Mouse (Mus musculus): ENCODE data around the gene Lama4. TPM values are rescaled to one million over a fixed set of nuclear protein-coding genes. Genes with fewer than 3 reads are reported as not detected.

The Lama4 gene
- polyA plus RNA-seq, 1 experiment = 13.9 TPM

DNA sequence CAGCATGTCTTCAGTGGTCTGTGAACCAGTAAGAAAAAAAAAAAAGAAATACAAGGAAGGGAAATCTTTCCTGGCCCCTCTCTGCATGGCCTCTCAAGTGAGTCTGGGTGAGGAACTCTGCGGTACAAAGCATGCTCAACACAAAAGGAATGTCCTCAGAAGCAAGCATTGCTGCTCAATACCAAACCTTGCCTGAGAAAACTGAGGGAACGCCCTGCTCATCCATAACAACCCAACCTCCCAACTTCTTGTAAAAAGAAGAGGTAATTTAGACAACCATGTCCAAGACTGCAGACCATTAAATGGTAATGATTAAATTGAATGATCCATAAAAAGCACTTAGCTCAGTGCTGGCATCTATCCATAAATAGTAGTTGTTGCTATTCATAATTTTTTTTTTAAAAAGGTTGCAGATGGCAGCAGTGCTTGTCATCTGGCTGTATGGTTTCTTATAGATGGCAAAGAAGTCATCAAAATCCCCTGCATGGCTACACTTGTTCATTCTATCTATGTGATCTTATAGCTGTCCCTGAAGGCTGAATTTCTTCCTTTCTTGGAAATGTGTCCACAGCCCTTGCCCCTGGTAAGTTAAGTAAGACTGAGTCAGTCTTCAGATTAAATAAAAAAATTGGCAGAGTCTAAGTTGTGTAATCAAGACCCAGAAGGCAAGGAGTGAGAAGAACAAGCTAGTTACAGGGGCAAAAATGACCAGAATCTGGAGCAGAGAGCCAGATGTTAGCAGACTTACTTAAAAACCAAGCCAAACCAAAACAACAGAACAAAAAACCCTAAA is 28.5 kb downstream of the Lama4 start:
- 36% methylated on average over 2 of the region's 2 CpGs for WGBS
- DNase-seq (ENCODE audit: low read depth, low spot score) = no peak

DNA sequence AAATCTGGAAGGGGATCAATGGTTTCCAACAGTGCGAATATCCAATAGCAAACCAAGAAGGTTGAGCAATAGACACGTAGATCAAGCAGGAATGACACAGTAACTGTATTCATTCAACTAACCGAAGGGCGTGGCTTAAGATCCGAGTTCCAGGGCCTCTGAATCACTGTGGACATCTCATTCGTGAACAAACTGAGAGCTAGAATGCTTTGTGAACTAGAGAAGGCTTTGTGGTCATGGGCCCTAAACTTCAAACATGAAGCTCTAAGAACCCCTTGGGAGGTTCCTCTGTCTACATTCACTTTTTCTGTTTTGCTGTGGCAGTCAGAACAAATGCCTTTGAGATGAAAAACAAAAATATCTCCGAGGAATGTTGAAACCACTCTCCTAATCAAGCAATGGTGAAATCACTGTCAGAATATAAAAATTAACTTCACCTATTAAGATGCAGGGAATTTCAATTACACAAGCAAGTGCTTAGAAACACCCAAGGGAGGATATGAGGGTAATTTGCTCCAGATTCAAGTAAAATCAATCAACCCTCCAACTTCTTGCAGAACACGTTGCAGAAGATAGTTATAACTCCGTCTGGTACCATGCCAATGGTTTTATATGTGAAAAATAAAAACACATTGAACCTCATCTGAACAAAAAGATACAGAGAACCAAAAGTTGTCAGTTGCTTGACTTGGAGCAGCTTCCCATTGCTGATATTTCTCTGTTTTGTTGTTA is 29.6 kb downstream of the Lama4 start:
- WGBS = 63% methylated on average over 9 of the region's 9 CpGs
- DNase-seq (ENCODE audit: low read depth, low spot score) = no peak

DNA sequence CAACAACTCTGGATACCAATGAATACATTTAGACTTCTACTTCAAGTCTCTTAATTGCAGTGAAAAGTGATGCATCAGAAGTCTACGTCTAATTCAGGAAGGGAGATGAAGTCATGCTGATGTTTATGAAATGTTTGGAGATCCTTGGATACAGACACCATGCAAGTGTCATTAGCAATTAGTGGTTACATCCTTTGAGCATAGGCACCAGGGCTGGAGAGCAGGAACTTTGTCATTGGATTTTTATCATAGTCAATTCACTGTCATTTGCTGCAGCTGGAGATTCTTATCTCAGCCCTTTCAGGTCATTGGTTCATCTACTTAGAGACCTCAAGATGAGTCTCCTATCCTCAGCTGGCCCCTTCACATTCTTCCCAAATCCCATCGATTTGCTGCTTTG is 30.6 kb downstream of the Lama4 start:
- DNase-seq (ENCODE audit: low read depth, low spot score) = no peak
- 50% methylated on average over 2 of the region's 2 CpGs for WGBS

DNA sequence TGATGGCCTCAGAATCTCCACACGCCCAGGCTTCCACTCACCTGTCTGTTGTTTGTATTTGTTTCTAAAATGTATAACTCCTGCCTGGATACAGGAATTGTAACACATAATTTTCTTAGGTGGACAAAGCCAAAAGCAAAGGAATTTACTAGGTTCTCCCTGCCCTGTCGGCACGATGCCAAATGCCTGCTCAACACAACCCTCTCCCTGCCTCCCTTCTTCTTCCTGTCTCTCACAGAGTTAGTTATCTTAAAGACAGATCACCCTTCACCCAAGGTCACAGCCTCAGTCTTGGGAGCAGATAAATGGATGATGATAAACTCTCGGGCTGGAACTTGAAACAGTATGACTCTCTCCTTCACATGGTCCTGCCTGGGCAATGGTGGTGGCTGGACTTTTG is 35.6 kb downstream of the Lama4 start:
- DNase-seq (ENCODE audit: low read depth, low spot score) = no peak
- WGBS = 67% methylated on average over 4 of the region's 4 CpGs

DNA sequence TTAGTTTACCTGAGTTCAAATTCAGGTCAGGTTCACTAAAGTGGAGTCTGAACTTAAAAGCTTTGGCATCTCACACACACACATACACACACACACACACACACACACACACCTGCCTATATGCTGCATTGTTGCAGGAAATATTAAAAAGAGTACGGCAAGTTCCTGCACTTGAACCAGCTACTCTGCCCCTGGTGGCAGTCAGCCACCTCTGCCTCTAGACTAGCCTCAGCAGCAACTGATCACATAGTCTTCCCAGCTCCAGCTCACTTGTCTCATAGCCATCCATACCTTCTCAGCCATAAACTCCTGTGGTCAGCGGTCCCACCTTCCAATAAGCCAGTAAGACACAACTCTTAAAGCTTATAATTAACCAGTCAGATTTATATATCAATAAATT is 37.2 kb downstream of the Lama4 start:
- 64% methylated on average over 2 of the region's 2 CpGs for WGBS
- no peak for DNase-seq (ENCODE audit: low read depth, low spot score)

DNA sequence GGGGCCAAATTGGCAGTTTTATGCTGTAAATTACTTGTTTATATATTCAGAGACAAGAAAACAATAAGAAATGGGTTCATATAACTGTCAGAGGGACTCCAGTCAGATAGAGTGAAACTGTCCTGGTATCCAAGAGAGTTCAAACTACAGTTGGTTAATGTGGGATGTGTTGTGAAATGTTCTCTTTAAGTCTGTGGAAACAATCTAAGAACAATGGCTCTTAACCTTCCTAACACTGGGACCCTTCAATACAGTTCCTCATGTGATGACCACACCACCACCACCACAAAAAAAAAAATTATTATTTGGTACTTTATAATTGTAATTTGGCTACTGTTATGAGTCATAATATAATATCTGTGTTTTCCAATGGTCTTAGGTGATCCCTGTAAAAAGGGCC is 38.2 kb downstream of the Lama4 start:
- no peak for DNase-seq (ENCODE audit: low read depth, low spot score)

DNA sequence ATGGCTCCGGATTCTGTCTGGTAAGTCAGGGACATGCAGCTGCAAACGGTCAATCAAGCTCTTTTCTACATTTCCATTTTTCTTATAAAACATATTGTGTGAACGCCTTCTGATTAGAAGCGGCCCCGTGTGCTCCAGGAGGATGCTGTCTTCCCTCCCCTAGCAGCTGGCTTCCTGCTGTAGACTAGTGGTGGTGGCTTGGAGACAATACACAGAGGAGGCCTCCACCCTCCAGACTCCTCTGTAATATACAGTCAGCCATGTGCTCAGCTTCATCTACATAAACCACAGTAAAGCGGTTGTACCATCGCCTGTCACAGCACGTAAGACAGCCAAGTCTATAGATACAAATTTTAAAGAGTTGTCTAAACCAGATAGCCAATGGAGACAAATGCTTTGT is 40.2 kb downstream of the Lama4 start:
- 77% methylated on average over 8 of the region's 8 CpGs for WGBS
- no peak for DNase-seq (ENCODE audit: low read depth, low spot score)

DNA sequence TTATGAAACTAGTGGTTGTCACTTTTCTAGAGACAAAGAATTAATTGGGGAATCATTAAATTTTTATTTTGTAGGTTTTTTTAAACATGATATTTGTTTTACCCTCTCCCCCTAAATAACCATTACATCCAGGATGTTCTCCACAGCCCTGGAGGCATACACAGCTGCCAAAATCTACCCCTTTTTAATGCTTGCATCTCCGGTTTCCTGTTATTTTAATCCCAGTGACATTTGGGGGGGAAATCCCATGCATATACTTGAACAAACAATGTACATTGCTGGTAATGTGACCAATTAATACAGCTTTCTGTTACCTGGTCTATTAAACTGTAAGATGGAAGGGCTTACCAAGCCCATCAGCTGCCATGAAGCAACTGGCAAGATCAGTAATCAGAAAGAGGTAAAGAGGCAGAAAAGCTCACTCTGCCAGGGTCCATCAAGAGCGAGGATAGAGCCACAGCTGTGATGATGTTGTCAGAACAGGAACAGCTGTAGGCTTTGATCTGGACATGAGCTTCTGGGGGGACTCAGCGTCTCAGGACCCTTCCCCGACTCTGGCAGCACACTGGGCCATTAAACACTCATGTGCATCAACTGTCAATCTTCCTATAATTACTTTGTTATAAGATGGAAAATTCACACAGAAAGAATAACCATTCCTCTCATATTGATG is 41.3 kb downstream of the Lama4 start:
- no peak for DNase-seq (ENCODE audit: low read depth, low spot score)
- WGBS = 76% methylated on average over 4 of the region's 4 CpGs

DNA sequence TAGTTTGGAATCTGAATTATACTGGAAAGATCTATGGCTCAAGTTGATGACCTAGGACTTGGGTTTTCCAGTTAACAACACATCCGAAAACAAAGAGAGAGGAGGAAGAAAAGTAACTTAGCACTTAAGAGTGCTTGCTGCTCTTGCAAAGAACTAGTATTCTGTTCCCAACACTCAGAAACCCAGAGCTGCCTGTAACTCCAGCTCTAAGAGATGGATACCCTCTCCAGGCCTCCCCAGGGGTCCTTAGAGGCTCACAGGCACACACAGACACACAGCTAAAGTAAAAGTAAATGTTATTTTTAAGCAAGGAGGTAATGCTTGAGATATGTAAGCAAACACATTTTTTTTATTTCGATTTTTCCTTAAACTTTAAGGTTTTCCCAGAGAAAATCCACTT is 49.5 kb downstream of the Lama4 start:
- 64% methylated on average over 2 of the region's 2 CpGs for WGBS
- DNase-seq (ENCODE audit: low read depth, low spot score) = no peak

DNA sequence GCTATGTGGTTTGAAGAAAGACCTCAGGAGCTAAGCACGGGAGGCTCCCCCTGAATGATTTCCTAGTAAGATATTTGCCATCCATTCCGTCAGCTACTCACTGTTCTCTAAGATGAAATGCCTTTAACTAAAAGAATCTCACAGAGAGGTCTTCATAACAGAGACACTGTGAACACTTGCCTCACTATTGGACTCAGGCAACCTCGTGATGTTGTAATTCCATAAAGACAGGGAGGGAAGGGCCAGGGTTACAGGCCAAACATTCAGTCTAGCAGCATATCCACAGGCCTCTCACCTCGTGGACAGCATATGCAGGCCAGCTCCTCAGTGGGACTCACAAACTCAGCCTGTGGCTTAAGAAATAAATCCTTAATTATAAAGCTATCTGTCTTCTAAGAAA is 52.7 kb downstream of the Lama4 start:
- WGBS = 54% methylated on average over 4 of the region's 4 CpGs
- no peak for DNase-seq (ENCODE audit: low read depth, low spot score)

DNA sequence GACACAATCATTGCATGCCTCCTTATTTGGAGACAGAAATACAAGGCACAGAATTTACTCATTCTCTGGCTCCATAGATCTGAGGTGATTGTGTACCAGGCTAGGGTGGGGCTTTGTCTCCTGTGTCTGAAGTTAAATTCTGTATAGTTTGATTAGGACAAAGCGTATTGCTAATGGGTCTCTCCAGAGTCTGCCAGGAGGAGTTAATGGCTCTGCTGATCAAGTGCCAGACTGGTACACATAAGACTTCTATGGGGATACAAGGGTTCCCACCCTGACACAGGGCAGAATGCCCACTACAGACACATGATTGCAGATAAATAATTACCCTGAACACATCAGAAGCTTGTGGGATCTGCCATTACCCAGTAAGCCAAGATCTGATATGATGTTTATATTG is 53.3 kb downstream of the Lama4 start:
- 77% methylated on average over 1 of the region's 1 CpGs for WGBS
- no peak for DNase-seq (ENCODE audit: low read depth, low spot score)

DNA sequence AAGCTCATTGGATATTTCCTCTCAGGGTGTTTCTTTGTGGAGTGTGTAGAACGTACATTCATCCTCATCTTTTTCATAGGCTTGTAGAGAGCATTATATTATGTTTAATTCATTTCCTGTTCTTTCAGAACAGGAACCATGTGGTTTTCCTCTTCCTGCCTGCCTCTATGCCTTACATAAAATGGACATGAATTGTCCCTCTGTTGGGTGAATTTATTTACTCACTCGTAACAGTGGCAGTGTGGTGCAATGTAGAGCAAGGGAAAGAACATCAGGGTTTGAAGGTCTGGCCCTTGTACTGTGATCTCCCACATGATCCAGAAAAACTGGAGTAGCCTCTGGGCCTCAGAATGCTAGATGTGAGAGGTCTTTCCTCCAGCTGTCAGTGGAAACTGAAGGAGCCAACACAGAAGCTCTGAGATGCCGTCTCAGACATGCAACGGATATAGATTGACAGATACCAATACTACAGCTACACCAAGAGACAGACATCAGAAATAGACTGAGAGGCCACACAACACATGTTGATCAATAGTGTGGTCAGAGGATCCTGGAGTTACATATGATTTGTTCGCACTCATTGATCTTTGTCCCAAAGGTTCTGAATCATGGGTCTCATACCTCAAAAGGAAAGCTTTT is 58.4 kb downstream of the Lama4 start:
- DNase-seq (ENCODE audit: low read depth, low spot score) = no peak
- 72% methylated on average over 5 of the region's 5 CpGs for WGBS

DNA sequence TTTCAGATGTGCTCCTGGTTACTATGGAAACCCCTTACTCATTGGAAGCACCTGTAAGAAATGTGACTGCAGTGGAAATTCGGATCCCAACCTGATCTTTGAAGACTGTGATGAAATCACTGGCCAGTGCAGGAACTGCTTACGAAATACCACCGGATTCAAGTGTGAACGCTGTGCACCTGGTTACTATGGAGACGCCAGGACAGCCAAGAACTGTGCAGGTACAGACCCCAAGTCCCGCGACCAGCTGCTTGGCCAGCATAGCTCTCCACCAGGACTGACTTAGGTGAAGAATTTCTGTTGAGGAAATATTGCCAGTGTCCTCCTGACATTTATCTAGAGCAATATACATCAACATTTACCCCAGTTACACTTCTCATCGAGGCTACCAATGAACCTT is 61.2 kb downstream of the Lama4 start:
- DNase-seq (ENCODE audit: low read depth, low spot score) = no peak
- 78% methylated on average over 8 of the region's 8 CpGs for WGBS

DNA sequence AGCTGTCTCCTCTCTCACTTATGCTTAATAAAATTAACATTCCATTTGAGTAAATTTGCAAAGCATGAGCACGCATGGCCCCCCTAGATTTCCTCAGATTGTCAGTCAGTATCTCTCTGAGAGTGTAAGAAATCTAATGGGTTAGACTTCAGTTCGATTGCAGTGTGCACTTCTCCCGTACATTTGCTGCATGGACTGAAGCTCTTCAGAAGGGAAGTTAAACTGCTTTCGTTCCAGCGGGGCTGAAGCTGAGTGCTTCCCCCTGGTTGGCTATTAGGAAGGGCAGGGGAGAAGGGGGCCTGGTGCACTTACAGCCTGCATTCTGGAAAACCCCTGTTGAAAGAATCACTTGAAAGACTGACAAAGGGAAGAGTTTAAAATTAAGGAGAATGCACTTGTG is 61.7 kb downstream of the Lama4 start:
- DNase-seq (ENCODE audit: low read depth, low spot score) = no peak
- 74% methylated on average over 5 of the region's 5 CpGs for WGBS

DNA sequence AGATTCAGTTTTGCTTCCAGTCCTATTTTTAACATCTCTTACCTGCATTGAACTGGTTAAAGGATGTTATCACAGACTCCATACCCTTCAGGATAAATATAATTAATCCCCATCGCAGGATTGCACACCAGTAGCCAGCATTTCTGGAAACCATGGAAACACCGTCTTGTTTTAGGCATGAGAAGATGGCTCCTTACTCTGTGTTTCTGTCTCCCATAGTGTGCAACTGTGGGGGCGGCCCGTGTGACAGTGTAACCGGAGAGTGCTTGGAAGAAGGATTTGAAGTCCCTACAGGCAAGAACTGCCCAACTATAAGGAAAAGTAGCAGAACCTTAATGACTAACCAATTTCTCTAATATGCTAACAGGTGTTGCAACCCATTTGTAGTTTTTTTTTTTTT is 63.1 kb downstream of the Lama4 start:
- 77% methylated on average over 5 of the region's 5 CpGs for WGBS

DNA sequence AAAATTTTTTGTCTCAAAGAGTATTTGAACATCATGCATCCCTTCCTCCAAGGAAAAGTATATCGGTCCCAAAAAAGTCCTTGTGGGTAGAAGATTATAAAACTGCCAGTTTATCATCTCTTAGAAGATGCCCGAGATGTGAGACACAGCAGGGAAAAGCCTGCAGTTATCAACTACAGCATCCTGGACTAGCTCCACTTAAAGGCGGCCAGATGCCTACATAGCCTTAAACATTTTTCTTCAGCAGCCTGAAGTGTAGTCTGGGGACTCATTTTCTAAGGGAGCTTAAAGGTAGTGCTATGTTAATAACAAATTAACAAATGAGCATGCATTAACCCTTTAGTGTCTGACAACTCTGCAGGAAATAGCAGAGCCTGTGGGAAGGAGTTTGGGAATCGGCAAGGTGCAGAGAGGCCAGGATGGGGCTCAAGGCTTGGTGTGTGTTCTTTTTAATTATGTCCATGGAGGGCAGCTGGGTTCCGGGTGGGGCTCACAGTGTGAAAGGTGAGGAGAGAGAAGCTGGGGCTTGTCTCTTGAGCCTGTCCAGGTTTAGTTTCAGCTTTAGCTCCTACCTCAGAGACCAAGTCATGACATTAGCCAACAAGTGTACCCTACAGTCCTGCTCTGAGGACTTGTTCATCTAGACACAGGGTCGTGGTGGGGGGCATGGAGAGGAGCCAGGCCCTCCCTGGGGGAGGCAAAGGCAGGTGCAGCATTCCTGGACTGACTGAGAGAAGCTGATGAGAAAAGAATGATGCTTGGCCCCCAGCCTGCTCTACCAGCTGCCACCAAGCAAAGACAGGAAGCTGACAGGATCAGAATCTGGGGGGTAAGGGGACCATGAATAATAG is 64.2 kb downstream of the Lama4 start:
- no peak for DNase-seq (ENCODE audit: low read depth, low spot score)
- 73% methylated on average over 6 of the region's 6 CpGs for WGBS

More for the DNA sequence above, 63.1 kb downstream of the Lama4 start:
- DNase-seq (ENCODE audit: low read depth, low spot score) = no peak

DNA sequence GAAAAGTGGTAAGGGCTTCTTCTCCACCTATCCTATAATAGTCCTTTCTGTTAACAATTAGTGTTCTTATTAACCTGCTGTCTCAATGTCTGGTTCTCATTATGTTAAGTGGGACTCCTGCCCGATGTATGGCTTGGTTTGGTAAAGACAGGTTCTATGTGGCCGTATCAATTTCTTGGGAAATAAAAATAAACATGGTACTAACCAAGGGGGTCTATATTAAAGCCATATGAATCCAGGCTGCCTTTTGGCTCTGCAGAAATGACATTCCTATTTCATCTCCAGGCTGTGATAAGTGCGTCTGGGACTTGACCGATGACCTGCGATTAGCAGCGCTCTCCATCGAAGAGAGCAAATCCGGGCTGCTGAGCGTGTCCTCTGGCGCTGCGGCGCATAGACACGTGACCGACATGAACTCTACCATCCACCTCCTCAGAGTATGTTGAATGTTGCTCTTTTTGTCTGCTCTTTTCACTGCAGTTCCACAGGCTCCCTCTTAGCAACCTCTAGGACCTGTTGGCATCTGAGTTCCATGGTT is 64.9 kb downstream of the Lama4 start:
- no peak for DNase-seq (ENCODE audit: low read depth, low spot score)
- 96% methylated on average over 14 of the region's 14 CpGs for WGBS

DNA sequence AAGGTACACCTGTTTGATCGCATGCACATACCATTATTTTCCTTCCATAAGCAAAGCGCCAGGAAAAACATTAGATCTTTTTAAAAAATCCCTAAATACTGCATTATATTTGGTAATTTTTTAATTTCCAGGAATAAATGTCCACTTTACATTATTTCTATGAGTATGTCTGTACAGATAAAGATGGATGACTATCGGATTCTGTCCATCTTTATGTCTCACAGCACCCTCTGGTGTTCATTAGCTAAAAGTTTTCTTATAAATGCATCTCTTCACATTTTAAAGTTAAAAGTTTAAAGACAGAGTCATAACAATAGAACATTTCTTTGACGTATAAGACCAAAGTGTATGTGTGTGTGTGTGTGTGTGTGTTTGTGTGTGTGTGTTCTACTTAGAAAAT is 74.2 kb downstream of the Lama4 start:
- WGBS = 50% methylated on average over 4 of the region's 4 CpGs
- DNase-seq (ENCODE audit: low read depth, low spot score) = no peak

DNA sequence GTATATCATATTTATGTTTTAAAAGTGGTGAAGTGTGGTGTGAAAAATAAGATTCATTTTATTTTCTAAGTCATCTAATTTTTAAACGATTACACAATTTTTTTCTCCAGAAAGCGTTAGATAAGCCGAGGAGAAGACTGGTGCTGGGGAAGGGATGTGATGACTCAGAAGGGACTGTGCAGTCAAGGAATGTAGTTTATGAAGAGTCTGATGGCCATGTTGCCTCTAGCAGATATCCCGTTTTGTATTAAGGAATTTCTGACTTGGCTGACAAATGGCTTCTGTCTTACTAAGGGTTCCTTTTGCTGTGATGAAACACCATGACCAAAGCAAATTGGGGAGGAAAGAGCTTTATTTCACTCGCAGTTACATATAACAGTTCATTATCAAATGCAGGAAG is 74.7 kb downstream of the Lama4 start:
- WGBS = 60% methylated on average over 5 of the region's 5 CpGs

More for the DNA sequence above, 74.7 kb downstream of the Lama4 start:
- no peak for DNase-seq (ENCODE audit: low read depth, low spot score)
